Mouse (Mus musculus) frontal cortex, adult 2 months (tissue): ENCODE results near the gene Vmn1r193. TPM values are rescaled to one million over a fixed set of nuclear protein-coding genes. Genes with fewer than 3 reads are reported as not detected.
"Not testable (repeated sequence)": the region's sequence is repeated elsewhere in the genome, so short reads cannot be mapped to it uniquely, and the experiment has no call there.

Source experiments
- DNase-seq, 2 experiments: peaks; one replicate each; pipeline ENCODE4 v3.0.0; 2022; ENCODE audit warnings: low spot score in 1 of 2; ENCODE audit errors: extremely low spot score in 1 of 2
- polyA plus RNA-seq: library from polyadenylated mRNA; depleted of rRNA; stranded (reverse); fragments of >200 nt; gene quantifications from 2 replicates; pipeline ENCODE4 v1.2.3, GENCODE M21; 2012; rRNA removed

Vmn1r193 gene
- polyA plus RNA-seq = not detected in 2 replicates

- DNase-seq = not testable (repeated sequence)
Measured at GRCm38 (mm10) chr13:22223060-22223459, at the start of gene Vmn1r193. Gene Vmn1r193, minus strand, starts transcription at chr13:22223160.

DNA sequence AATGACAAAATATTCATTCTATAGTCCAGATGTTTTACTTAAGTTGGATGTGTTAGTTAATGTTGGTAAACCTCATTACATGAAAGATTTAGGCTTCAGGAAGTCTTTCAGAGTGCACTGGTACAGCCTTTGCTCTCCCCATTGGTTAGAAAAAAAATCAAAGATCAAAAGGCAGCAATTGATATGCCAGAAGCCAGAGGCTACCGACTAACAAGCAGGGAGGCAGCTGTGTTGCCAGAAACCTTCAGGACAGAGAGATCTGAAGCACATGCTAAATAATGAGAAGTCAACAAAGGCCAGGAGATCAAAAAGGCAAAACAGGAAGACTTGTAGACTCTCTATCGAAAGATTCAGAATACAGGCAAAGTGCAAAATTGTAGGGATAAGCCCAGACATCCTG, 48.8 kb upstream of the Vmn1r193 start:
- DNase-seq = no peak

- not testable (repeated sequence) for DNase-seq
Measured at GRCm38 (mm10) chr13:22270222-22270621, 47.3 kb upstream of the Vmn1r193 start, which contains the start of gene Vmn1r195. Gene Vmn1r195, plus strand, starts transcription at chr13:22270522.

- DNase-seq = no peak
Measured at GRCm38 (mm10) chr13:22243915-22244314, 21.0 kb upstream of the Vmn1r193 start, which contains the start of gene Vmn1r194. Gene Vmn1r194, plus strand, starts transcription at chr13:22244215.

- not testable (repeated sequence) for DNase-seq
Measured at GRCm38 (mm10) chr13:22192756-22193155, 30.2 kb downstream of the Vmn1r193 start.

DNA sequence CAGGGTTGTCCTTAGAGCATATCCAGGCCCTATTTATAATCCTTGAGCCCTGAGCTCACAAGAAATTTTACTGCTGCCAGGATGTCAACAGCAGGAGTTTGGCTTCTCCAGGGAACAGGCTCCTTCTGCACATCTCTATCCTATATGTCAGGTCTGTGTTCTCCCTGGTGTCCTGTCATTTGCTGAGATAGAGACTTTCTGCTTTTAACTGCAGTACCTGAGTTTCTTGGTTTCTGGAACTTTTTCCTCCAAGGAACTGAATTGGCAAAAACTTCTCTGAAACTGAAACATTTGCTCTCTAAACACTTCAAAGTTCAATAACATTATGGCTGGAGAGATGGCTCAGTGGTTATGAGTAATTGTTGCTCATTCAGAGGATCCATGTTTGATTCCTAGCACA, 31.9 kb downstream of the Vmn1r193 start, which contains the start of gene Vmn1r192:
Gene Vmn1r192, minus strand, starts transcription at position 101 of the 400 bp plus-strand sequence.
- DNase-seq = no peak

DNA sequence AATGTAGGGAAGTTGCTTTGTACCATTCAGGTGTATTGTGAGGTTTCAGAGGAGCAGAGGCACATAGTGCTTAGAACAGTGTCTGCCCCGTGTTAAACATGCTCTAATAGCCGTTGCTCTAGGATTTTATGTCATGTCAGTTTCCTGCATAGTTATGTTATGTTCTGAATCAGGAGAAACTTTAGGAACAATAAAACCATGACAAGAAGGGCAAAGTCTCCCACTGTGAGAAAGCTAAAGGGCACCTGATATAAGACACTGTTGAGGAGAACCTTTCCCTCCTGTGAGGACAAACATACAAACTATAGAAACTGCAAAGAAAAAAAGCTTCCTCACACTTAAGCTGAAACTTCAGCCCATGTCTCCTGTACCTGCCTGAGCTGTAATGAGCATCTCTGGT, 32.6 kb downstream of the Vmn1r193 start:
- DNase-seq = no peak

DNA sequence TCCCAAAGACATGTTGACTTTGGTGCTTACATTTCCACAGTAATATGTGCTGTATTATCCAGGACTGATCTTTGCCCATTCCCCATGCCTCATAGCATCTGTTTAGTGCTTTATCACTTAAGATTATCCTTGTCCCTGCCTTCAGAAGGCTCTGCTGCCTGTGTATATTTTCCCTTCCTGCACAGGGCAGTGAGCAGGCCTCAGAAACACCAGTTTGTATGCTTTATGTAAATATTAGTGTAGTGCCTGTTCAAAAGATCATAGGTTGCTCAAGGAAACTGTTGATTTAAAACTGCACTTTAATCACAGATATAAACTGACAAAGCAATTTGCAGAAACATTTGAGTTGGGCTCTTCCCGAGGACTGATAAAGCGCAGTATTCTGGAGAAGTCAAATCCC, 33.6 kb downstream of the Vmn1r193 start:
- no peak for DNase-seq

DNA sequence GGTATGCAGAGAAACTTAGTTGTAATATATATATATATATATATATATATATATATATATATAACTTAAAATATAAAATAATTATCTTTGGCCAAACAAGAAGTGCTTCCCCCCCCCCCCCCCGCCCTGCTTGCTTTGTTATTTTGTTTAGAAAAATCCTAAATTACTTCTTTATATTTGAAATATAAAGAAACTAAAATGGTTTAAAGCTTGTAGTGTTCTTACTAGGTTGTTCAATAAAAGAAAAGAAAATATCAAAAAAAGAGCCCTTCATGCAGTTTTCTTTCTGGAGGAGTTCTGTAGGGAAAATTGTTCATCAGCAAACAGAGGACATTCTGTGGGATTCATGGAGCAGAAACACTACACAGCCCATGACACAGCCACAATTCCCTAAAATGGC, 39.1 kb downstream of the Vmn1r193 start, which contains the start of gene Vmn1r191:
Gene Vmn1r191, minus strand, starts transcription at position 101 of the 400 bp plus-strand sequence.
- DNase-seq = no peak

DNA sequence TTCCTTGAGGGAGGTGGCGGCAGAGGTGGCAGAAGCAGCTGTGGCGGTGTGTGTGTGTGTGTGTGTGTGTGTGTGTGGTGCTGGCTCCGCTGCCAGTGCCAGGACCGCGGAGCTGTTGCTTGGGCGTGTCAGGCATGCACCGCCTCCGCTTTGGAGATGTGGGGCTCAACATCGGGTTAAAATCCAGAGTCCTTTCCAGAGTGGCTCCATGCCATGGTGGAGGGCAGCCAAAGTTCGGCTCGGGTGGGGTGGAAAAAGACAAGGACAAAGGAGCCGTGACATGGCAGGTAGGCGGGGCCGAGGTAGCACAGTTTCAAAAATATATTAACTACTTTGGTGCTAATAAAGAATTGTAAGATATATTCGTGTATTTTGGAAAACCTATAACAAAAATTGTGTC, 54.5 kb downstream of the Vmn1r193 start:
- no peak for DNase-seq

Other genes starting within 250 kb of the Vmn1r193 start
- gene Pom121l2, start 242.0 kb downstream of the Vmn1r193 start, polyA plus RNA-seq = not detected in 2 replicates
- gene Prss16, start 213.4 kb downstream of the Vmn1r193 start, polyA plus RNA-seq = 0.56 and 1.4 TPM in 2 replicates
- 0.80 TPM in 1 of 2 replicates, not detected in the other for gene Hist1h2ah, start 187.6 kb downstream of the Vmn1r193 start, polyA plus RNA-seq
- gene Hist1h2bk, start 187.3 kb downstream of the Vmn1r193 start, polyA plus RNA-seq = 0.36 and 0.65 TPM in 2 replicates
- gene Hist1h4i, start 181.8 kb downstream of the Vmn1r193 start, polyA plus RNA-seq = 12.2 and 13.3 TPM in 2 replicates
- gene Hist1h2ag, start 180.2 kb downstream of the Vmn1r193 start, polyA plus RNA-seq = 0.36 and 0.38 TPM in 2 replicates
- gene Hist1h2bj, start 179.9 kb downstream of the Vmn1r193 start, polyA plus RNA-seq = 0.78 and 1.6 TPM in 2 replicates
- not detected in 2 replicates for gene Vmn1r188, start 138.7 kb downstream of the Vmn1r193 start, polyA plus RNA-seq
- not detected in 2 replicates for gene Vmn1r189, start 117.3 kb downstream of the Vmn1r193 start, polyA plus RNA-seq
- gene Vmn1r191, start 39.2 kb downstream of the Vmn1r193 start, polyA plus RNA-seq = not detected in 2 replicates
- not detected in 2 replicates for gene Vmn1r192, start 32.0 kb downstream of the Vmn1r193 start, polyA plus RNA-seq
- gene Vmn1r194, start 21.1 kb upstream of the Vmn1r193 start, polyA plus RNA-seq = not detected in 2 replicates
- gene Vmn1r195, start 47.4 kb upstream of the Vmn1r193 start, polyA plus RNA-seq = not detected in 2 replicates
- gene Vmn1r196, start 66.8 kb upstream of the Vmn1r193 start, polyA plus RNA-seq = not detected in 2 replicates
- gene Vmn1r197, start 101.4 kb upstream of the Vmn1r193 start, polyA plus RNA-seq = not detected in 2 replicates
- not detected in 2 replicates for gene Vmn1r198, start 127.2 kb upstream of the Vmn1r193 start, polyA plus RNA-seq
- gene Vmn1r199, start 156.7 kb upstream of the Vmn1r193 start, polyA plus RNA-seq = not detected in 2 replicates
- 0.08 and 0.11 TPM in 2 replicates for gene Vmn1r200, start 167.2 kb upstream of the Vmn1r193 start, polyA plus RNA-seq
- not detected in 2 replicates for gene Vmn1r201, start 248.8 kb upstream of the Vmn1r193 start, polyA plus RNA-seq